Mouse (Mus musculus) lung, adult 2 months (tissue): ENCODE measurements around the gene Fdxr.

Experiments used
- CTCF ChIP-seq: fragments of 200-500 bp; IDR thresholded peaks from 2 replicates; pipeline ENCODE4 v1.5.1; 2011; ENCODE audit warnings: mild to moderate bottlenecking, low read length, control low read depth; ENCODE audit not compliant: insufficient read depth
- POLR2A ChIP-seq: fragments of 200-500 bp; IDR thresholded peaks from 2 replicates; pipeline ENCODE4 v1.6.1; 2011; ENCODE audit warnings: low read depth, mild to moderate bottlenecking, control low read depth, low read length, borderline replicate concordance; ENCODE audit errors: extremely low read depth

DNA sequence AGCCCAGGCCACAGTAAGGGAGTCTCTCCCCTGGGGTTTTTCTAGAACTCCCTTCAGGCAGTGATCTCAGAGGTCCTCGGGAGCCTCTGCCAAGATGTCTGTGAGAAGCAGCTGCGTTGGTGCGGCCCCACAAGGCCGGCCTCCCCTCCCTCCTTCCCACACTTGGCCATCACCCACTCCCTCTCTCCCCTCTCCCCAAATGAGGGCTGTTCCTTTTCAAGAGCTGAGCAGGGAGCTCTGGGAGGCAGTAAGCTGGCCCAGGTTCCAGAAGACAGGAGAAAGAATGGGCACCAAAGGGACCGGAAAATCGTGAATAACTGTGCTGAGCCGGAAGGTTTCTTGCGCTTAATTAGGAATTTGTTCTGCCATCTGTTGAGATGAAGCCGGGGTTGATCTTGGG lies 44.9 kb downstream of the Fdxr start:
- TF ChIP-seq POLR2A (no peak), CTCF (no peak)
